Mouse (Mus musculus): Measurements from ENCODE around the gene Gen1. TPM values are rescaled to one million over a fixed set of nuclear protein-coding genes. Genes with fewer than 3 reads are reported as not detected.

The Gen1 gene
- 1 to 10 TPM; 5.6 to 7.6 TPM for total RNA-seq (2021)
- long read RNA-seq, experiment 1, partial matches to known transcripts = 2 of 2 reads
- long read RNA-seq, experiment 1, other reads (novel, unspliced or antisense) = 0 of 2 reads
- long read RNA-seq, experiment 2, partial matches to known transcripts = 1 of 1 reads
- long read RNA-seq, experiment 2, other reads (novel, unspliced or antisense) = 0 of 1 reads

DNA sequence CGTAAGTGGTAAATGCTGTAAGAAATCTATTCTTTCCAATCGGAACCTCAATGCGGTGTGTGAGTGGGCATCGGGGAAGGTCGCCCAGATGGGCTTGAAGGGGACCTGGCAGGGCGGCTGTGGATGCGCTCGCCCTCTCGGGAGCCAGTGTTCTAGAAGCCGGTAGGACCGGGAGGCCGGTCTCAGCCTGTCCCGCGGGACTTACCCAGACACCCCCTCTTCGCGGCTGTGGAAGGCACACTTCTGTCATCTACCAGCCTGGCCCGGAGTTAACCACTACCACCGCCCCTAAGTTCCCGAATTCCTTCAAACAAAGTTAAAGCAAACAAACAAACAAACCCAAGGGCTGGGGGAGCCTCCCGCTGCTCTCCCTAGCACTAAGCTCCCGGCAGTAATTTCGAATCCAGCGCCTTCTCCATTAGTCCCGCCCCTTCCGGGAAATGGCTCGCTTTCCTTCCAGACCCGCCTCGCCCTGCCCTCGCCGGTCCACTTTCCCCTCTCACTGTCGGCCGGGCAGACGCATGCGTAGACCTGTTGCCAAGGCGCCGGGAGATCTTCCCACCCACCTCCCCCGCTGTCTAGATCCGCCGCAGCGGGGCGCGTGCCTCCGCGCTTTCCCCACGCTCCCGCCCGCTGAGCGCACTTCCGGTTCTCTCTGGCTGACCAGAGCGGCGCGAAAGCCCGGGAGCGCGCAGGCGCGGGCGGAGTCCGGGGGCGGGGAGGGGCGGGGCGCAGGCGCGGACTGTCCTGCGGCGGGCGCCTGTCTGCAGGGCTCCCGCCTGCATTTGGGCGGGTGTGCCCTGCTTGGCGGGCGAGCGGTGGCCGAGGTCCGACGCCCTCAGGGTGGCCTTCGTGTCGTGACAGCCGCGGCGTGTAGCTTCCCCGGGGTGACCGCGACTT is at the start of gene Gen1, which contains the start of gene Smc6:
Gen1 (minus strand) TSS at position 420 of the 900 bp plus-strand sequence.
Smc6 (plus strand) TSS at position 505 of the 900 bp plus-strand sequence.
- peak; percentile 97 for DNase-seq

- DNase-seq = no peak
These were observed 48.2 kb upstream of the Gen1 start for GRCm38 (mm10) chr12:11313840-11314239.

DNA sequence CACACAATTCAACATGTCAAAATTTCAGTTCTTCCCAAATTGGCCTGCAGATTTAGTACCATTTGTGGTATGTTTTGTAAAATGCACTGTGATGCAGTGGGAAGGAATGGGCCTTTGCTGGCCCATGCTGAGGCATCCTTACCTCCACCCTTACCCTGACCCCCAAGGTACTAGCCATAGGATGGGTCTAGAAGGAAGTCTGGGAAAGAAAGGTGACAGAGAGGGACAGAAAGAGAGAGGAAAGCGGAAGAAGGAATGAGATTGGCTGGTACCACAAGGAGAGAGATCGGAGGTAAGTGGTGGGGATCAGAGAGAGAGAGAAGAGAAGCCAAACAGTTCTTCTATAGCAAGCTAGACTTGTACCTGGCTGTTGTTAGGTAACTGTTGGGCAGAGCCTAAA is 45.5 kb upstream of the Gen1 start:
- DNase-seq = no peak

GRCm38 (mm10) chr12:11306753-11307645 is 41.4 kb upstream of the Gen1 start:
- DNase-seq = no peak

- no peak for DNase-seq
These were observed 35.3 kb upstream of the Gen1 start for GRCm38 (mm10) chr12:11300858-11301257.

DNA sequence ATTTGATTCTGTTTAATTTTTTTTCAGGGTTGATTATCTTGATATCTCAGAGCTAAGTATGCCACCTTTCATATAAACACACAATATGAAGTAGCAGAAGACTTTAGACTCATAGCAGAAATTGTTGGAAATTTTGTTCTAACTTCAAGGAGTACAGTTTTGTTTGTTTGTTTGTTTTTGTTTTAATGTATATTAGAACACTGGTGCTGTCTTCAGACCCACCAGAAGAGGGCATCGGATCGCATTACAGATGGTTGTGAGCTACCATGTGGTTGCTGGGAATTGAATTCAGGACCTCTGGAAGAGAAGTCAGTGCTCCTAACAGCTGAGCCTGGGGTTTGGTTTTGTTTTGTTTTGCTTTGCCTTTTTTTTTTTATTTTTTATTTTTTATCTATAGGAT is 20.8 kb upstream of the Gen1 start:
- DNase-seq = no peak

- no peak for DNase-seq
These were observed 16.0 kb upstream of the Gen1 start for GRCm38 (mm10) chr12:11281584-11281983.

GRCm38 (mm10) chr12:11279886-11280285 is 14.3 kb upstream of the Gen1 start:
- no peak for DNase-seq

- no peak for DNase-seq
These were observed 11.6 kb upstream of the Gen1 start for GRCm38 (mm10) chr12:11277207-11277606.

GRCm38 (mm10) chr12:11276632-11277031 is 11.0 kb upstream of the Gen1 start:
- no peak for DNase-seq

DNA sequence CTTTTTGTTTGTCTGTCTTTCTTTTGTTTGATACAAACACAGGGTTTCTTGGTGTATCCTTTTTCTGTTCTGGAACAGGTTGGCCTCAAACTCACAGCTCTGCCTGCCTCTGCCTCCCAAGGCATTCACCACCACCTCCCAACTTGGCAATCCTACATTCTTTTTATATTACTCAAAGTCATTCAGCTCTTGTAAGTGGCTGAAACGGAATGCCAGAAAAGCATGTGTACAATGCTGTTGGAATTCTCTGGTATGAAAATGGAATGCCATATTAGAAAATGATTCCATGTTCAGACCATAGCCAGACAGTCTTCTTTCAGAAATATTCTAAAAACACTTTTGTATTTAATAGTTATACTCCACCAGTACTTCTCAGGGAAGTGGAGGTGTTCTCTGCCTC is 7.6 kb upstream of the Gen1 start:
- no peak for DNase-seq

- no peak for DNase-seq
These were observed 7.0 kb upstream of the Gen1 start for GRCm38 (mm10) chr12:11272568-11272967.

DNA sequence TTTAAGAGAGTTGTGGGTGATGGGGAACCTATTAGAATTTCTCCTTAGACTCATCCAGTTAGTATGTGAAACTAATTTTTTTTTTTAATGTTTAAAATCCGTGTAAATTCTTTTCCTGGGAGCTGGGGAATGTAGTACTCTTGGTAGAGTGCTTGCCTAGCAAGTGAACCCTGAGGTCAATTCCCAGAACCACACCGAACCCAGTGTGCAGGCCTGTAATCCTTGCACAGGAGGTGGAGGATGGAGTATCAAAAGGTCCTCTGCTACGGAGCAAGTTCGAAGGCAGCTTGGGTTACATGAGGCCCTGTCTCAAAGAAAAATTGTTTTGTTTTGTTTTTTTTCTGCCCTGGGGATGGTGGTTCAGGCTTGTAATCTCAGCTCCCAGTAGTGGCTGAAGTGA is 1.4 kb upstream of the Gen1 start:
- peak; percentile 10 for DNase-seq

DNA sequence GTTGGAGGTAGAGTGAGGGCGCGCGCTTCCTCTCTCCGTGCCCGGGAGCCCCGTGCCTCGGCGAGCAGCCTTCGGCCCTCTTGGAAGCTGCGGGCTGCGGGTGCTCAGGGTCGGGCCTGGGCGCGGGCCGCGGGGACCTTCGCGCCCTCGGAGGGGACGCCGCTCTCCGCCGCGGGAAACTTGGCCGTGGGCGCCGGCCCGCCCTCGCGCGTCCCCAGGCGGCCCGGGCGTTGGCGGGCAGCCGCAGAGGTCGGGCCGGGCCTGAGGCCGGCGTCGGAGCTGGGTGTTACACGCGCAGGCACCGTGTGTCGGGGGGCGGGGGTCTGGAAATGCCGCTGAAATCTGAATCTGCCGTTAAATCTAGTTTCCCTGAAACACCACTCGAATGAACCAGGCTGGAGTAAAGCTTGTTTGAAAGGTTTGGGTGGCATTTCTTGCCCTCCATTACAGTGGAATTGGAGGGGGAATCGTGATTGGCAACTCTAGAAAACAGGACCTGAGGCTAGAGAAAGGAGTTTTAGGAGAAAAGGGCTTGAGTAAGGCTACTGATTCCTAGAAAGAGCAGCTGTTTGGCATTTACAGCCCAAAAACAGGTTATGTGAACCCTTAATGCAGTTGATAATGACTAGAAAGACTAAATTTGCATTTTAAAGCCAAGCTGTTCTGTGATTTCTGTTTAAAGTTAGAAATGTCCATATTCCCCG is 833 bp upstream of the Gen1 start:
- DNase-seq = peak; percentile 76

GRCm38 (mm10) chr12:11264895-11265294 is 706 bp downstream of the Gen1 start:
- DNase-seq = no peak

GRCm38 (mm10) chr12:11250322-11250721 is 15.3 kb downstream of the Gen1 start:
- no peak for DNase-seq

- DNase-seq = no peak
These were observed 18.1 kb downstream of the Gen1 start for GRCm38 (mm10) chr12:11247460-11247859.

DNA sequence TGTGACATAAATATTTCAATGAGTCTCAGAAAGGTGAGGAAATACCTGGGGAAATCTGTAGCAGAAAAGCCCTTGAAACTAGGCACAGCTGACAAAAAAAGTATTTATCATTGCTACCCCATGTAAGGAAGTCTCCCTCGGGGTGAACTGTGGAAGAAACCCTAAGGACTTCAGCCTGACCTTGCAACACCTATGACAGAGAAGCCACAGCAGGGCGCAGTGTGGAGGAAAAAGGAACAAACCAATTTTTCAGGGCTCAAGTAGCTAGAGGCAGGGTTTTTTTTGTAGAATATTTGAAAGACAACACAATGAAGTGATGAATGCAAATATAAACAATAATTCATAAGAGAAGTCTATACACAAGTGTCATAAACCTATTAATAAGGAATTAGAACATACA is 29.6 kb downstream of the Gen1 start:
- DNase-seq = no peak

DNA sequence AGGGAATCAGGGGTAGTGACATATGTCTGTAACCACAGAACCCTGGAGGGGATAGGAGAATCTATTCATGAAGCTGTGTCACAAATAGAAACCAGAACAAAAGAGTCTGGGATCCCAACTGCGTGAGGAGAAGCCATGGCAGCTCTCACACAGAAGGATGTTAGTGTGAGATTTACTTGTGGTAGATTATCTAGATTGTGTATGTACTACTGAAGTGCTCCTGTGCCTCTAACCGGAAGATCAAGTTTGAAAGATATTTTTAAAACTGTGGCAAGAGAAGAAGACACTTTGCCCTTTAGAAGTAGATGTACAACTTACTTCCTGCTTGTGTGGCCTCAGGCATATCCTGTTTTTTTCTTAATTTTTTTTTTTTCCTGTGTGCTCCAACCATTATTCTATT is 35.3 kb downstream of the Gen1 start:
- DNase-seq = no peak

DNA sequence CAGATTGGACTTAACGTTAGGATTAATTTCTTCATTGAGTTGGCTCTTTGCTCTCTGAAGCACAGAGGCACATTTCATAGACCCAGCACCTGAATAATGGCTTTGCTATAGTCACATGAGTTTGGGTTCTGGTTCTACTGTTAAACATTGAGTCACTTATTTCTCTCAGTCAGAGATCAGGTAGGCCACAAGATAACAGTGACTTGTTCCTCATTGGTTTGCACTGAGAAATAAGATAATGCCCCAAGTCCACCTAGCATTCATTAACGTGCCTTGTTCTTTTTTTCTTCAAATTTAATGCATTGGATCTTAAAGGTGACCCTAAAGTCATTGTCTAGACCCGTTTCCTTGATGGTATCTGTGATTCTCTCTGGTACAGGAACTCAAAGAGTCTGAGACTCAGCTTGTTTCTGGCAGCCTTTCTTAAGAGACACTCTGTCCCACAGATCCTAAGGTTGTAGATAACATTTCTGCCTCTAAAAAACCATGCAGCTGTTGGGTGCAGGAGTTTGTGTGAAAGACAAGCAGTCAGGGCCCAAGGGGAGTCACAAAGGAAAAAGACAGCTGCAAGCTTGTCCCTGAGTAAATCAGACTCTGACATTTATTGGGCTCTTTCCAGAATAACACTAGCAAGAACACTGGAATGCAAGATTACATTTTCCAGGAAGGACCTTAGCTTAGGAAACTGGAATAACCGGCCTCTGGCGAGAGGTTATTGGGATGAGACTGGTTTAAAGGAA is 38.9 kb downstream of the Gen1 start:
- DNase-seq = peak; percentile 16

DNA sequence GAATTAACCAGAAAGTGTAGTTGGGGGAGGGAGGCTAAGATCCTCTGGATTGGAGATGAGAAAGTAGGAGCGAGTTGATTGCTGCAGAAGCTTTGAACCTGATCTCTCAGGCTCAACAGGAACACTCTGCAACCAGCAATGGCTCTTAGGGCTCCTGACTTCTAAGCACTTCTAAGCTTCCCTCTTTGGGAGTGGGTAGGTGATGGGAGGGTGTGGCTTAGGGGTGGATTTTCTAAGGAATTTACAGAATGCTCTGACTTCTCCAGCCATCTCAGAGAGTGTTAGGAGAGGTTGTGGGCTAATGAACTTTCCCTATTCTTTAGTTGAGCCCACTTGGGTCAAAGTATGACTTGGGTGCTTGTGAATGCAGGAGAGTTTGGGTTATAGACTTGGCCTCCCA is 39.5 kb downstream of the Gen1 start:
- no peak for DNase-seq
